Mouse (Mus musculus): Measurements from ENCODE around the gene Xpr1.

- TF ChIP-seq CTCF (IDR thresholded peaks at IDR 0.05; ENCODE audit: extremely low read depth, insufficient read length, insufficient replicate concordance, low read depth, low read length) (no peak), POLR2A (IDR thresholded peaks at IDR 0.05; ENCODE audit: low read depth, low read length) (no peak)
These were observed 22.3 kb upstream of the Xpr1 start for GRCm38 (mm10) chr1:155439551-155439950.

Data from small intestine, adult 2 months (tissue).